Mouse (Mus musculus): Measurements from ENCODE around the gene Gale.

DNA sequence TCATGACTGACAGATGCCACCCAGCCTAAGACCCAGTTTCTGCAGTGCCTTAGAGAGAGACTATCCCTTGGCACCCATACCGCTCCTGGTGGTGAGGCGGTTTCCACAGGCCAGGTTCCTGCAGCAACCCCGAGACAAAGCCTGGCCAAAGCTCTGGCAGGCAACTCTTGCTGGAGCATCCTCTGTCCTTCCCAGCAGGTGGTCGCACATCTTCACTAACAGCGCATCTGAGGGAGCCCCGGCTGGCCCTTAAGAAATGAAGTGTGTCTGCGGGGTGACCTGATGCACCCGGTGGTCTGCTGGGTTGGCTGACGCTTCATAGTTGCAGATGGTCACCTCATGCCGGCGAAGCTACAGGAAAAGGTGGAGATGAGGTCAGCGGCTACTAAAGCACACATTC lies 12.6 kb downstream of the Gale start:
- TF ChIP-seq POLR2A (IDR thresholded peaks at IDR 0.05; ENCODE audit: borderline replicate concordance, insufficient read depth, low read length) = no peak
- no peak for TF ChIP-seq CTCF (IDR thresholded peaks at IDR 0.05; ENCODE audit: borderline replicate concordance, insufficient read depth, low read depth, low read length)

Data from cerebellum, adult 2 months (tissue).